Mouse (Mus musculus) liver, postnatal 0 days (tissue): ENCODE data around the gene Eya2. TPM values are rescaled to one million over a fixed set of nuclear protein-coding genes. Genes with fewer than 3 reads are reported as not detected.

ENCODE experiments used
- ATAC-seq: fragments of 200-750 bp; cut with Nextera tagmentation; 2 replicates; pipeline ENCODE4 v1.8.0; 2017; ENCODE audit warnings: mild to moderate bottlenecking, moderate library complexity
- DNase-seq: peaks from one replicate; pipeline ENCODE4 v3.0.0-alpha.2; 2016
- H3K27ac ChIP-seq: fragments of 300-500 bp; sonication (generic); 2 replicates; pipeline ENCODE4 v1.5.1; 2014; ENCODE audit warnings: antibody characterized with exemption, moderate library complexity, mild to moderate bottlenecking, low read depth
- H3K27me3 ChIP-seq: fragments of 300-500 bp; sonication (generic); 2 replicates; pipeline ENCODE4 v1.6.1; 2014; ENCODE audit warnings: low read length, control low read depth, mixed read lengths; ENCODE audit not compliant: insufficient read depth
- H3K36me3 ChIP-seq: fragments of 300-500 bp; sonication (generic); replicated peaks from 2 replicates; pipeline ENCODE4 v1.6.1; 2014; ENCODE audit warnings: mild to moderate bottlenecking, control low read depth, low read length, moderate library complexity, mixed read lengths; ENCODE audit not compliant: insufficient read depth
- H3K4me1 ChIP-seq: fragments of 300-500 bp; sonication (generic); 2 replicates; pipeline ENCODE4 v1.6.1; 2014; ENCODE audit warnings: antibody characterized with exemption, mild to moderate bottlenecking, control low read depth; ENCODE audit not compliant: insufficient read depth
- H3K4me2 ChIP-seq: fragments of 300-500 bp; sonication (generic); 2 replicates; pipeline ENCODE4 v1.6.1; 2014; ENCODE audit warnings: low read depth, mild to moderate bottlenecking, low read length, moderate library complexity, mixed read lengths
- H3K4me3 ChIP-seq: fragments of 300-500 bp; sonication (generic); 2 replicates; pipeline ENCODE4 v1.5.1; 2014; ENCODE audit warnings: low read depth, low read length
- H3K9ac ChIP-seq: fragments of 300-500 bp; sonication (generic); replicated peaks from 2 replicates; pipeline ENCODE4 v1.6.1; 2014; ENCODE audit warnings: mild to moderate bottlenecking, moderate library complexity
- H3K9me3 ChIP-seq: fragments of 300-500 bp; sonication (generic); 2 replicates; pipeline ENCODE4 v1.6.1; 2016; ENCODE audit warnings: mild to moderate bottlenecking, control low read depth, low read length, mixed read lengths
- CTCF ChIP-seq: sonication (generic); IDR thresholded peaks from 2 replicates; pipeline ENCODE4 v1.5.1; 2016; ENCODE audit warnings: antibody characterized with exemption, low read depth
- EP300 ChIP-seq: IDR thresholded peaks from 2 replicates; pipeline ENCODE4 v1.6.1; 2016; ENCODE audit warnings: antibody characterized with exemption, low read depth, mild to moderate bottlenecking
- WGBS: fragments of 180-500 bp; shearing (Covaris S2); extraction: QIAGEN DNeasy Blood & Tissue Kit; methylation state at CpG from one replicate; pipeline ENCODE4 v1.1.7; 2014; ENCODE audit not compliant: insufficient replicate concordance; 5-methylcytosine and 5-hydroxymethylcytosine counted together
- polyA plus RNA-seq: library from polyadenylated mRNA; unstranded; fragments of >200 nt; fragmentation: Nextera tagmentation; extraction: Ambion mirVana; gene quantifications from 2 replicates; pipeline ENCODE4 v1.2.1, GENCODE M21; 2015

Gene Eya2
- polyA plus RNA-seq, 1 experiment from 2014 or later: 0.20 TPM

- DNase-seq (no peak), ATAC-seq (no peak)
- TF ChIP-seq CTCF (no peak), EP300 (no peak)
- H3K27me3 ChIP-seq: no peaks in the 10 kb centered on the region
- H3K27ac ChIP-seq: no peak overlapping the region
- 62% methylated on average over 9 of the region's 9 CpGs for WGBS
- no peak overlapping the region for H3K4me3 ChIP-seq
- H3K9me3 ChIP-seq: no peaks in the 10 kb centered on the region
- no peaks in the 10 kb centered on the region for H3K36me3 ChIP-seq
- H3K4me2 ChIP-seq: no peak overlapping the region
- no peak overlapping the region for H3K9ac ChIP-seq
- H3K4me1 ChIP-seq: no peaks in the 10 kb centered on the region
Observed at GRCm38 (mm10) chr2:165554066-165554465, 40.8 kb upstream of the Eya2 start.

- no peak overlapping the region for H3K27ac ChIP-seq
- H3K9ac ChIP-seq: no peak overlapping the region
- no peak for ATAC-seq
- H3K4me3 ChIP-seq: no peak overlapping the region
- no peak for DNase-seq
- 68% methylated on average over 7 of the region's 7 CpGs for WGBS
- TF ChIP-seq CTCF (no peak), EP300 (no peak)
- no peak overlapping the region for H3K4me2 ChIP-seq
- H3K9me3 ChIP-seq: no peaks in the 10 kb centered on the region
- H3K27me3 ChIP-seq: peaks cover 5% of the 10 kb centered on the region; the same call in 1 of the 2 replicates
- no peaks in the 10 kb centered on the region for H3K36me3 ChIP-seq
- H3K4me1 ChIP-seq: no peaks in the 10 kb centered on the region
Observed at GRCm38 (mm10) chr2:165557278-165557677, 37.6 kb upstream of the Eya2 start.

GRCm38 (mm10) chr2:165558916-165559315 lies 35.9 kb upstream of the Eya2 start:
- H3K9ac ChIP-seq: no peak overlapping the region
- TF ChIP-seq EP300 (no peak), CTCF (no peak)
- H3K4me1 ChIP-seq: peaks cover 6% of the 10 kb centered on the region
- no peaks in the 10 kb centered on the region for H3K9me3 ChIP-seq
- H3K4me2 ChIP-seq: no peak overlapping the region
- DNase-seq (no peak), ATAC-seq (no peak)
- 31% methylated on average over 11 of the region's 11 CpGs for WGBS
- peaks cover 20% of the 10 kb centered on the region for H3K27me3 ChIP-seq
- no peaks in the 10 kb centered on the region for H3K36me3 ChIP-seq
- H3K27ac ChIP-seq: no peak overlapping the region
- no peak overlapping the region for H3K4me3 ChIP-seq

GRCm38 (mm10) chr2:165559506-165560235 lies 35.2 kb upstream of the Eya2 start:
- H3K4me3 ChIP-seq: no peak overlapping the region
- H3K9me3 ChIP-seq: no peaks in the 10 kb centered on the region
- no peak for TF ChIP-seq CTCF
- TF ChIP-seq EP300: no peak
- H3K27me3 ChIP-seq: peaks cover 25% of the 10 kb centered on the region
- H3K36me3 ChIP-seq: no peaks in the 10 kb centered on the region
- 34% methylated on average over 11 of the region's 11 CpGs for WGBS
- ATAC-seq (no peak), DNase-seq (no peak)
- H3K4me1 ChIP-seq: peaks cover 6% of the 10 kb centered on the region
- H3K27ac ChIP-seq: no peak overlapping the region
- no peak overlapping the region for H3K9ac ChIP-seq
- H3K4me2 ChIP-seq: no peak overlapping the region

GRCm38 (mm10) chr2:165561861-165562260 lies 33.0 kb upstream of the Eya2 start:
- TF ChIP-seq CTCF (no peak), EP300 (no peak)
- Histone ChIP-seq H3K4me1 (peaks cover 6% of the 10 kb centered on the region), H3K27ac (no peak overlapping the region), H3K27me3 (peaks cover 36% of the 10 kb centered on the region), H3K9me3 (no peaks in the 10 kb centered on the region), H3K36me3 (no peaks in the 10 kb centered on the region), H3K4me3 (no peak overlapping the region), H3K4me2 (no peak overlapping the region), H3K9ac (no peak overlapping the region)
- 79% methylated on average over 6 of the region's 6 CpGs for WGBS
- DNase-seq: no peak
- no peak for ATAC-seq

GRCm38 (mm10) chr2:165563298-165564058 lies 31.4 kb upstream of the Eya2 start:
- DNase-seq: peak; percentile 19
- no peaks in the 10 kb centered on the region for H3K9me3 ChIP-seq

More at GRCm38 (mm10) chr2:165563298-165564058, 31.4 kb upstream of the Eya2 start:
- H3K4me3 ChIP-seq: peak overlapping the region; percentile 25
- H3K4me1 ChIP-seq: peaks cover 6% of the 10 kb centered on the region
- TF ChIP-seq CTCF: no peak
- TF ChIP-seq EP300: no peak
- no peak overlapping the region for H3K27ac ChIP-seq
- ATAC-seq: no peak
- peak overlapping the region; percentile 36 for H3K4me2 ChIP-seq
- WGBS: 2% methylated on average over 52 of the region's 52 CpGs
- H3K27me3 ChIP-seq: peaks cover 36% of the 10 kb centered on the region
- no peaks in the 10 kb centered on the region for H3K36me3 ChIP-seq
- H3K9ac ChIP-seq: no peak overlapping the region
